Comparison of ENCODE assay signal across 8 mouse cellular contexts in the genomic region with DNA sequence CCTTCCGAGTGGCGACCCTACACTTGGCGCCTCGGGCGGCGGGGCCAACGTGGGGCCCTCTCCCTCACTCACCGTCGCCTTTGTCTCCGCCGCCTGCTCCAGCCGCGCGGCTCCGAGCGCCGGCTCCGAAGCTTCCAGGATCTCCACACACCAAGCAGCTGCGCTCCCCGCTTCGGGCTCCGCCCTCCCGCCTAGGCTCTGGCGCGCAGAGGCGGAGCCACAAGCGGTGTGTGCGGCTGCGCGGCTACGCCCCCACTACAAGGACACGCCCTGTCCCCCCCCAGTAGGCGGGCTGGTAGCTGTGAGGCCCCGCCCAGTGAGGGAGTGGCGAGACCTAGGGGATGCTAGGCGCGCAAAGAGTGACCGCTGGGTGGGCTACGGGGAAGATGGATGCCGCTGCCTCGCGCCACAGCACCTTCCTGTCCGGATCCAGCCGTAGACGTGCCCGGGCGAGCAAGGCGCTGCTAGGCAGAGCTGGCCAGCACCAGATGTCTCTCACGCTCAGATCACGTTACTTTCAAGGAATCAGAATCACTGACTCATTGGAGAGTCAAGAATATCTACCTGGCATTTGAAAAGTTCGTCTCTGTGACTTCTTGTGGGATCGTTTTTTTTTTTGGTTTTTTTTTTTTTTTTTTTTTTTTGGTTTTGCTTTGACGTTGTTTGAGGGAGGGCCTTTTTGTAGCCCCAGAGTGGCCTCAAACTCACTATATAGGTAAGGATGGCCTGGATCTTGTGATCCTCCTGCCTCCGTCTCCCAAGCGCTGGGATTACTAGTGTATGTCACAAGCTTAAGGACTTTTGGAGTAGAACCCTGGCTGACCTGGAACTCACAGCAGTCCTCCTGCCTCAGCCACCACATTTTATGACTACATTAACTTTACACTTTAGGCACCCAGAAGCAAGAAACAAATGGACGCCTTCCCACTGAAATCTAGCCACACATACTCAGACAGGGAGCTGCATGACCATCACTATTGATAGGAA. TPM values are rescaled to one million over a fixed set of nuclear protein-coding genes. Genes with fewer than 3 reads are reported as not detected.
DNase-seq lines count a peak whose midpoint lies in the region; ATAC-seq and TF ChIP-seq lines count a peak whose summit lies in the region.

Gene Cdc42se2 (minus strand): TSS at position 188 of the 987 bp plus-strand sequence.

- peak within 1 kb of the TSS; percentile 64 to 90 (median 84) for H3K4me3 ChIP-seq in CH12.LX (replicated peaks in 1 of 3; ENCODE audit: low read depth in 2 of 3, low read length in 2 of 3, poor library complexity in 1 of 3)
- peak within 1 kb of the TSS; percentile 76 for H3K4me3 ChIP-seq in forebrain, embryonic 11.5 days (ENCODE audit: low read depth, low read length)
- H3K4me3 ChIP-seq in heart, embryonic 16.5 days (ENCODE audit: low read length), result peak within 1 kb of the TSS; percentile 70
- peak within 1 kb of the TSS; percentile 83 for H3K4me3 ChIP-seq in liver, embryonic 15.5 days (replicated peaks)
- H3K4me3 ChIP-seq in neural tube, embryonic 12.5 days, result peak within 1 kb of the TSS; percentile 91

- TF ChIP-seq RAD21 in CH12.LX (IDR thresholded peaks at IDR 0.05; ENCODE audit: low read depth, low read length), result no peak; the same call in none of the 2 replicates

- peaks cover 44% of the 10 kb centered on the region for H3K79me2 ChIP-seq in CH12.LX (replicated peaks; ENCODE audit: control insufficient read depth, extremely low read depth, insufficient read depth, poor library complexity, severe bottlenecking)

- peaks cover 3 to 14% of the 10 kb centered on the region in 2 experiments for H3K36me3 ChIP-seq in CH12.LX (replicated peaks in 1 of 2; ENCODE audit: control insufficient read depth in 1 of 2, insufficient read depth in 1 of 2, low read length in 1 of 2)
- no peaks in the 10 kb centered on the region for H3K36me3 ChIP-seq in forebrain, embryonic 11.5 days (ENCODE audit: control insufficient read depth, insufficient read depth, low read length)
- H3K36me3 ChIP-seq in heart, embryonic 16.5 days (ENCODE audit: control insufficient read depth, insufficient read depth), result no peaks in the 10 kb centered on the region; the same call in 1 of the 2 replicates
- no peaks in the 10 kb centered on the region for H3K36me3 ChIP-seq in liver, embryonic 15.5 days (replicated peaks)
- 0 out of 2 replicates have a peak, but pooled peaks cover 5% of the 10 kb centered on the region for H3K36me3 ChIP-seq in neural tube, embryonic 12.5 days

- peaks cover 2% of the 10 kb centered on the region for H3K9me3 ChIP-seq in CH12.LX (replicated peaks; ENCODE audit: low read length)
- no peaks in the 10 kb centered on the region for H3K9me3 ChIP-seq in forebrain, embryonic 11.5 days (ENCODE audit: control insufficient read depth, low read length)
- no peaks in the 10 kb centered on the region for H3K9me3 ChIP-seq in heart, embryonic 16.5 days (replicated peaks; ENCODE audit: control insufficient read depth, low read length)
- H3K9me3 ChIP-seq in liver, embryonic 15.5 days (replicated peaks), result no peaks in the 10 kb centered on the region
- H3K9me3 ChIP-seq in neural tube, embryonic 12.5 days, result no peaks in the 10 kb centered on the region

- in situ Hi-C loops in CH12.LX (cut with MboI; ENCODE audit: low pct_ligation_motif_present, low pct_unique_long_range_greater_than_20kb, low sequenced_read_pairs), result no loop called here

- ATAC-seq in forebrain, embryonic 11.5 days (replicated peaks; ENCODE audit: low FRiP score), result peak; percentile 98
- peak; percentile 99 for ATAC-seq in heart, embryonic 16.5 days (replicated peaks; ENCODE audit: extremely low read depth, insufficient read depth, low FRiP score)
- ATAC-seq in liver, embryonic 15.5 days (ENCODE audit: insufficient read depth), result peak; percentile 97
- peak; percentile 98 for ATAC-seq in neural tube, embryonic 12.5 days (ENCODE audit: low FRiP score, low read depth)

- H3K4me1 ChIP-seq in CH12.LX (ENCODE audit: control insufficient read depth in 1 of 2, insufficient read depth in 2 of 2), result peaks cover 19 to 41% of the 10 kb centered on the region in 2 experiments
- peaks cover 2% of the 10 kb centered on the region; the same call in 1 of the 2 replicates for H3K4me1 ChIP-seq in forebrain, embryonic 11.5 days (replicated peaks; ENCODE audit: control insufficient read depth, insufficient read depth, low read length)
- peaks cover 7% of the 10 kb centered on the region for H3K4me1 ChIP-seq in heart, embryonic 16.5 days (ENCODE audit: control insufficient read depth, insufficient read depth, low read length)
- peaks cover 21% of the 10 kb centered on the region for H3K4me1 ChIP-seq in liver, embryonic 15.5 days (replicated peaks)
- H3K4me1 ChIP-seq in neural tube, embryonic 12.5 days, result peaks cover 17% of the 10 kb centered on the region

- H3K27ac ChIP-seq in CH12.LX (ENCODE audit: insufficient read depth, low read depth), result peak within 1 kb of the TSS; percentile 74
- peak within 1 kb of the TSS; percentile 98 for H3K27ac ChIP-seq in forebrain, embryonic 11.5 days (ENCODE audit: low read depth, low read length)
- H3K27ac ChIP-seq in heart, embryonic 16.5 days (ENCODE audit: low read length), result peak within 1 kb of the TSS; percentile 94
- H3K27ac ChIP-seq in liver, embryonic 15.5 days (replicated peaks), result peak within 1 kb of the TSS; percentile 88
- H3K27ac ChIP-seq in neural tube, embryonic 12.5 days, result peak within 1 kb of the TSS; percentile 95

- H3K9ac ChIP-seq in CH12.LX (ENCODE audit: insufficient read depth, low read depth), result peak within 1 kb of the TSS; percentile 91
- H3K9ac ChIP-seq in forebrain, embryonic 11.5 days (ENCODE audit: low read length), result peak within 1 kb of the TSS; percentile 82
- peak within 1 kb of the TSS; percentile 97 for H3K9ac ChIP-seq in heart, embryonic 16.5 days (ENCODE audit: low read length)
- peak within 1 kb of the TSS; percentile 91 for H3K9ac ChIP-seq in liver, embryonic 15.5 days
- peak within 1 kb of the TSS; percentile 91 for H3K9ac ChIP-seq in neural tube, embryonic 12.5 days

- no peaks in the 10 kb centered on the region for H3K27me3 ChIP-seq in CH12.LX (replicated peaks)
- no peaks in the 10 kb centered on the region for H3K27me3 ChIP-seq in forebrain, embryonic 11.5 days (ENCODE audit: control insufficient read depth, insufficient read depth, low read length)
- no peaks in the 10 kb centered on the region for H3K27me3 ChIP-seq in heart, embryonic 16.5 days (ENCODE audit: control insufficient read depth, insufficient read depth, low read length)
- H3K27me3 ChIP-seq in liver, embryonic 15.5 days, result no peaks in the 10 kb centered on the region
- no peaks in the 10 kb centered on the region for H3K27me3 ChIP-seq in neural tube, embryonic 12.5 days (replicated peaks)

- peak; percentile 96 for DNase-seq in CH12.LX (ENCODE audit: extremely low read depth)
- DNase-seq in c-Kit-positive CD71-positive TER-119-negative erythroid progenitor cells, embryonic 14.5 days (ENCODE audit: low read depth), result peak; percentile 86
- DNase-seq in forebrain, embryonic 11.5 days (ENCODE audit: low spot score), result peak; percentile 99
- peak; percentile 95 to 98 for DNase-seq in kidney, postnatal 36 days
- peak; percentile 93 for DNase-seq in telencephalon, adult 2 months (ENCODE audit: low read depth, low spot score)

- TF ChIP-seq POLR2A in CH12.LX (IDR thresholded peaks at IDR 0.05; ENCODE audit: low read depth, low read length), result peak; percentile 96

- dilution Hi-C loops in CH12.LX (cut with MboI; ENCODE audit: extremely low pct_ligation_motif_present, extremely low pct_unique_long_range_greater_than_20kb, low sequenced_read_pairs), result no loop called here

- peak within 1 kb of the TSS; percentile 99 for H3K4me2 ChIP-seq in CH12.LX (ENCODE audit: insufficient read depth, low read depth, poor library complexity, severe bottlenecking)
- peak within 1 kb of the TSS; percentile 68 for H3K4me2 ChIP-seq in forebrain, embryonic 11.5 days (ENCODE audit: low read depth, low read length, severe bottlenecking)
- H3K4me2 ChIP-seq in heart, embryonic 16.5 days (ENCODE audit: low read depth, low read length), result peak within 1 kb of the TSS; percentile 93
- H3K4me2 ChIP-seq in liver, embryonic 15.5 days, result peak within 1 kb of the TSS; percentile 99
- H3K4me2 ChIP-seq in neural tube, embryonic 12.5 days (replicated peaks), result peak within 1 kb of the TSS; percentile 69

- peak in 1 of 2 experiments; percentile 27; a peak in 1 of 4 replicates for TF ChIP-seq CTCF in CH12.LX (conservative IDR thresholded peaks at IDR 0.05 in 1 of 2, IDR thresholded peaks at IDR 0.05 in 1 of 2; ENCODE audit: low read depth in 2 of 2, low read length in 2 of 2)

- TF ChIP-seq EP300 in CH12.LX (IDR thresholded peaks at IDR 0.05; ENCODE audit: low read length), result no peak

- 4% methylated on average over 47 of the region's 56 CpGs for WGBS in forebrain, embryonic 11.5 days
- WGBS in heart, embryonic 16.5 days, result 4% methylated on average over 56 of the region's 56 CpGs
- WGBS in liver, embryonic 15.5 days (ENCODE audit: insufficient replicate concordance), result 3% methylated on average over 56 of the region's 56 CpGs
- WGBS in neural tube, embryonic 12.5 days, result 4% methylated on average over 56 of the region's 56 CpGs

TF ChIP-seq in CH12.LX, 34 proteins besides CTCF, POLR2A, EP300 and RAD21 (continues in another document):
- TF ChIP-seq BHLHE40 (IDR thresholded peaks at IDR 0.05; ENCODE audit: low read depth, low read length), result peak; percentile 89
- TF ChIP-seq HCFC1 (IDR thresholded peaks at IDR 0.05; ENCODE audit: low read depth, low read length), result peak; percentile 49; the same call in 1 of the 2 replicates
- peak; percentile 77; the same call in 1 of the 2 replicates for TF ChIP-seq SIN3A (IDR thresholded peaks at IDR 0.05; ENCODE audit: low read length)
- no peak for TF ChIP-seq GABPA (IDR thresholded peaks at IDR 0.05; ENCODE audit: insufficient replicate concordance, low read depth, low read length)
- peak; percentile 88 for TF ChIP-seq UBTF (IDR thresholded peaks at IDR 0.05; ENCODE audit: low read depth, low read length)
- TF ChIP-seq CHD1 (IDR thresholded peaks at IDR 0.05; ENCODE audit: low read depth, low read length), result no peak
- TF ChIP-seq ZMIZ1 (IDR thresholded peaks at IDR 0.05; ENCODE audit: low read depth, low read length), result peak; percentile 84
- TF ChIP-seq TBP (conservative IDR thresholded peaks at IDR 0.05; ENCODE audit: low read depth, low read length), result 0 out of 2 replicates have a peak, but pooled peaks have one; percentile 36
- TF ChIP-seq ELF1 (IDR thresholded peaks at IDR 0.05; ENCODE audit: low read depth, low read length), result peak; percentile 50; the same call in 1 of the 2 replicates
- peak; percentile 78 for TF ChIP-seq MXI1 (IDR thresholded peaks at IDR 0.05; ENCODE audit: low read depth, low read length)

RNA-seq across cellular contexts. Expression of gene Cdc42se2, which starts in this region (rescaled TPM):
- total RNA-seq in CH12.LX (2012; rRNA removed), result 97.9 and 99.1 TPM in 2 replicates
- total RNA-seq in CH12.LX (2014; rRNA removed), result 215 and 227 TPM in 2 replicates
- 84.7 and 97.4 TPM in 2 replicates for polyA plus RNA-seq in CH12.LX (2012; ENCODE audit: insufficient read length, low read depth)
- 221 and 230 TPM in 2 replicates for polyA plus RNA-seq in forebrain, embryonic 11.5 days (2014; fragmentation: Nextera tagmentation; extraction: Ambion mirVana)
- polyA plus RNA-seq in heart, embryonic 16.5 days (2015; fragmentation: Nextera tagmentation; extraction: Ambion mirVana), result 63.5 and 76.1 TPM in 2 replicates
- 17.2 and 18.0 TPM in 2 replicates for polyA plus RNA-seq in liver, embryonic 15.5 days (2015; fragmentation: Nextera tagmentation; extraction: Ambion mirVana)
- polyA plus RNA-seq in neural tube, embryonic 12.5 days (2016; fragmentation: Nextera tagmentation; extraction: Ambion mirVana), result 184 and 186 TPM in 2 replicates

Comparison
In these comparisons a context has a peak if more than half of its experiments do, and no peak if none do; other contexts are left out.
1. Peak in every context shown above with its lines: DNase-seq, ATAC-seq, H3K4me3 ChIP-seq and H3K27ac ChIP-seq.